Mouse (Mus musculus) thymus, postnatal 0 days (tissue): ENCODE data around the gene Ddx21. TPM values are rescaled to one million over a fixed set of nuclear protein-coding genes. Genes with fewer than 3 reads are reported as not detected.
"Not testable (repeated sequence)": the region's sequence is repeated elsewhere in the genome, so short reads cannot be mapped to it uniquely, and the experiment has no call there.

Experiments used
- DNase-seq: peaks from one replicate; pipeline ENCODE4 v3.0.0-alpha.2; 2015; ENCODE audit warnings: low spot score
- polyA plus RNA-seq: library from polyadenylated mRNA; unstranded; fragments of >200 nt; fragmentation: Nextera tagmentation; extraction: Ambion mirVana; gene quantifications from 2 replicates; pipeline ENCODE4 v1.2.1, GENCODE M21; 2015

Ddx21 gene
- polyA plus RNA-seq: 29.8 and 29.9 TPM in 2 replicates

GRCm38 (mm10) chr10:62602177-62603040 is at the start of gene Ddx21:
TSS of gene Ddx21 (minus strand) at chr10:62602281.
- DNase-seq: peak; percentile 95

DNA sequence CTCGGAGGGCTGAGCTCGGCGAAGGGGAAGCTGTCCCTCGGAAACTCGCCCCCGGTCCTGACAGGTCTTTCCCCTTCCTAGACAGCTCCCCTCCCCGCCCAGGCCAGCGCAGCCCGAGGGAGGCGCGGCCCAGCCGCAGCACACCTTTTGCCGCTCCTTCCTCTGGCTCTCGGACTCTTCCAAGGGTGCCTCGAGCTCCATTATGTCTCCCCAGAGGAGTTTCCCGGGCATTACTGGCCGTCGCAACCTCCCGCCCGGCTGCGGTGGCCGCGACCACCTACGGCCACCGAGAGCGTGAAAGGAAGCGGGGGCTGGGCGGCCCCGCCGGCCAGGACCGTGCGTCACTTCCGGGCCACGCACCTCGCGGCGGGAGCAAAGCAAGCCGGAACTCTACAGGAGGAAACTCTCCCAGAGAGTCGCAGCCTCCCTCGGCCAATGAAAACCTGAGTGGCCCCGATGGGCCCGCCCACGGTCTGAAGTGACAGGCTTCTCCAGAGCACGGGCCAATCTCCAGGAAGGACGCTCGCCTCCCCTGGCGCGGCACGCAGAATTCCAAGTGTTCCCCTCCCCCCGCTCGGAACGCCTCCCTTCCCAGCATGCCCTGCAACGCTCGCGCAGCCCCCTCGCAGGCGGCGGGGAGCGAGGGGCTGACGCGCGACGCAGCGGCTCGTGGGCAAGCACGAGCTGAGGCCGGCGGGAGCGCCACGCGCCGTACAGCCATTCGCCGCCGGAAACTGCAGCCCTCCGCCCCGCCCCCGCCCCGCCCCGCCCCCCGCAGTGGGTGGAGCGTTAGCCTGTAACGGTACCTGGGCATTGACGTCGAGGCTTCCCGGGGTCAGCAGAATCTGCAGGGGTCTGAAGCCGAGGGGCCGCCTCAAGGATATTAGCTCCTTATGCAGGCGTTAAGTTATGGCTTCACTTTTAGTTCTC is 49.1 kb upstream of the Ddx21 start, which contains the start of gene Ddx50:
Ddx50 (minus strand) TSS at position 338 of the 930 bp plus-strand sequence.
- DNase-seq: peak; percentile 99

DNA sequence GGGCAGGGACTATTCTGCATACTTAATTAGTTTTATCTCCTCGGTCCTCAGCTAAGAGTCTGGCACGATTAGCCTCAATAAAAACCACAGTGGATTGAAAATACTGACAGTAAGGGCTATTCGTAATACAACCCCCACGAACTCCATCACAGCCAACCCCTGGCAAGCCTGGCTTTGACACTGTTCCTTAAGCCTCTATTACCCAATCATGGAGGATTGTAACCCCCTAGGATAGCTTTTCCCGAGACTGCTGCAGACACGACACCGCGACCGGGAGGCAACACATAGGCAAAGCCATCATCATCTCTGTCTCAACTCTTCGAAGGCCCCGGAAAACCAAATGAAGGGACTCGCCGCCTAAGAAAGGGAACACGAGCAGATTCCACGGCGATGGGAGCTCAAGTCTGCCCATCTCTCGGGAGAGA is 48.3 kb upstream of the Ddx21 start:
- no peak for DNase-seq

GRCm38 (mm10) chr10:62604161-62604560 is 2.1 kb upstream of the Ddx21 start:
- no peak for DNase-seq

- DNase-seq: no peak
These were observed 1.4 kb upstream of the Ddx21 start for GRCm38 (mm10) chr10:62603233-62604030.

- DNase-seq: no peak
These were observed 276 bp downstream of the Ddx21 start for GRCm38 (mm10) chr10:62601833-62602176.

GRCm38 (mm10) chr10:62601053-62601791 is 859 bp downstream of the Ddx21 start:
- DNase-seq: peak; percentile 22

GRCm38 (mm10) chr10:62600056-62600455 is 2.0 kb downstream of the Ddx21 start:
- no peak for DNase-seq

GRCm38 (mm10) chr10:62599311-62599710 is 2.8 kb downstream of the Ddx21 start:
- DNase-seq: not testable (repeated sequence)

- DNase-seq: no peak
These were observed 9.6 kb downstream of the Ddx21 start for GRCm38 (mm10) chr10:62592496-62592895.

- DNase-seq: peak; percentile 92
These were observed 11.9 kb downstream of the Ddx21 start for GRCm38 (mm10) chr10:62590200-62590599.

DNA sequence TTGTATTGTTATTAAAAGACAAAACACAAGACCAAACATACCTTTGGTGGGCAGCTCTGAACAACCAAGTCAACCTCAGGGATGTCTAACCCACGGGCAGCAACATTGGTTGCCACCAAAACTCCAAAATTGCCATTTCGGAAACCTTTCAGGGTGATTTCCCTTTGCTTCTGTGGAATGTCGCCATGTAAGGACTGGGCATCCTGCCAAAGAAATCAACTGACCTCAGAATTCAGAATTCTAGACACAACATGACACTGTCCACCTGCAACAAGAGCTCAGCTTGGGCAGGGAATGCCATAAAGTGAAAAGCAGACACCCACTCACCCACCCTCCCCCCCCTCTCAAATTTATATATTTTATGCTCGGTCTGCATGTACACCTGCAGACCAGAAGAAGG is 13.5 kb downstream of the Ddx21 start:
- no peak for DNase-seq

- no peak for DNase-seq
These were observed 18.8 kb downstream of the Ddx21 start for GRCm38 (mm10) chr10:62583245-62583644.

DNA sequence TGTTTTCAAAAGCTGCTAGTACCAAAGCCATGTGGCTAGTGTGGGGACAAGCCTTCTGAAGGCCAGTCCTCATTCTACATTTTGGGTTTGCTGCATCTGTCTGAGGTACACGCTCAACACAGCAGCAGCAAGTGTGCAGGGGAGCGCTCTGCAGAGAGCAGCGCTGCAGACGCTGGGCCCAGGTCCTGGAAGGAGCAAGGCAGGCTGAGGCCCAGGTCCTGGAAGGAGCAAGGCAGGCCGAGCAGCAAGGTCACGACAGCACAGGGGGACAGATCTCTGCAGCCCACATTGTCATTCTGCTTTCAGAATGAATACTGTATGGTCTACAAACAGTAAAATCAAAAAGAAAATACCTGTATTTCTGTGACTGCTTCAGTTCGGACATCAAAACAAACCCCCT is 19.4 kb downstream of the Ddx21 start:
- no peak for DNase-seq

DNA sequence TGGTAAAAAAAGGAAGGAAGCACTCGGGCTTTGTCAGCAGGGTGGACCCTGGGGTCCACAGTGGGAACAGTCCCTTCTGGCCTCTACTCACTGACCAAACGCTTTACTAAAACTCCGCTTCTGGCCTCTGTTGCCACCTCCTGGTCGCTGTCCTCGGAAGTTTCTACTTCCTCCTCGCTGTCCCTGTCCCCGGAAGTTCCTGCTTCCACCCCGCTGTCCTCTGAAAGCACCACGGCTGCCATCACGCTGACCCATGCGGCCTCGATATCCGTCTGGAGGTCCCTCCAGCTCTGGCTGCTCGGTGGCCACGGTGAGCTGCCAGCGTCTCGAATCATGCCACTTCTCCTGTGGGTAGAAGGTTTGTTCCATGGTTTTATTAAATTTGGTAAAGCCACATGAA is 19.8 kb downstream of the Ddx21 start:
- DNase-seq: no peak

DNA sequence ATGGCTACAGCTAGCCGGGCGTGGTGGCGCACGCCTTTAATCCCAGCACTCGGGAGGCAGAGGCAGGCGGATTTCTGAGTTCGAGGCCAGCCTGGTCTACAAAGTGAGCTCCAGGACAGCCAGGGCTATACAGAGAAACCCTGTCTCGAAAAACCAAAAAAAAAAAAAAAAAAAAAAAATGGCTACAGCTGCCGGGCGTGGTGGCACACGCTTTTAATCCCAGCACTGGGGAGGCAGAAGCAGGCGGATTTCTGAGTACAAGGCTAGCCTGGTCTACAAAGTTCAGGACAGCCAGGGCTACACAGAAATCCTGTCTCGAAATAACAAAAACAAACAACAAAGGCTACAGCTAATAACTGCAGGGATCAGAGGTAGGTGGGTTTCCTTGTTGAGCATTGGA is 23.0 kb downstream of the Ddx21 start:
- DNase-seq: not testable (repeated sequence)

DNA sequence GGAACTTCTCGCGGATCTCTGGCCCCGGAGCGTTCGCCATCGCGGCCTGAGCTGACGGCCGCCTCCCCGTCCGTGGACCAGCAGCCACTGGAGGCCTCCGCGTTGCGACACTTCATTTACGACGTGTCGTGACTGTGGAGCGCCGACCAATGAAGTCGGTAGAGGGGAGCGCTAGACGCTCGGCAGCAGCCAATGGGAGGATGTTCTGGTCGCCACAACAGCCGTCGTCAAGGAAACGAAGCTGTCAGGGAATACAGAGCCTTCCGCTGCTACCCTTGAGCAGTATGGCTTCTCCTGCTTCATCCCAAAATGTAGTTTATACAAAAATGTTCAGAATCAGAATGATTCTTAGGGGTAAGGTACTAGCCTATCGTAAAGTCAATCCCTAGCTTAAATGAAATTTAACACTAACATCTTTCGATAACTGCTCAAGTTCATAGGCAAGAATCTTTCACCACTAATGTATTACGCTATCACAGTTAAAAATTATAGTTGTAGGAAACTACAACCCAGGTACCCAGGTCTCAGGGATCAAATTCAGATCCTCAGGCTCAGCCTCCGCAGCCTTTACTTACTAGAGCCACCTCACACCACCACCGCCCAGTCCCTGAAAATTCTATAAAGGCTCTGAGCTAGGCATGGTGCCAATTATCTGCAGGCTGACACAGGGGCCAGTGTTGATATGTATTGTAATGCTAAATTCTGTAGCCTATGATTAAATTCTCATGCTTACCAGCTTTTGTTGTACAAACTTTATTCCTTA is 23.6 kb downstream of the Ddx21 start, which contains the start of gene Kif1bp:
Kif1bp (minus strand) TSS at position 120 of the 763 bp plus-strand sequence.
- peak; percentile 97 for DNase-seq

- DNase-seq: no peak
These were observed 24.3 kb downstream of the Ddx21 start for GRCm38 (mm10) chr10:62577673-62578337.

- no peak for DNase-seq
These were observed 27.1 kb downstream of the Ddx21 start for GRCm38 (mm10) chr10:62575001-62575400.
